Mouse (Mus musculus) forebrain, embryonic 15.5 days (tissue): ENCODE measurements around the gene Olfr615. TPM values are rescaled to one million over a fixed set of nuclear protein-coding genes. Genes with fewer than 3 reads are reported as not detected.

Experiments used
- microRNA-seq: library from miRNA; unstranded; fragments of <30 nt; microRNA quantifications from one replicate; pipeline ENCODE4, GENCODE M21; 2016
- polyA plus RNA-seq: library from polyadenylated mRNA; unstranded; fragments of >200 nt; fragmentation: Nextera tagmentation; extraction: Ambion mirVana; gene quantifications from 2 replicates; pipeline ENCODE4 v1.2.1, GENCODE M21; 2015

Olfr615 gene
- polyA plus RNA-seq, 1 experiment from 2014 or later: not detected

Small RNA genes within 50 kb of the gene (microRNA-seq; reads per million reads assigned to microRNA genes)
- gene Gm26506: not detected

Other genes with a start within 250 kb of the Olfr615 start
- not detected in 2 replicates for gene Olfr597, start 239.8 kb upstream of the Olfr615 start, polyA plus RNA-seq
- gene Olfr598, start 232.5 kb upstream of the Olfr615 start, polyA plus RNA-seq: not detected in 2 replicates
- gene Olfr599, start 220.2 kb upstream of the Olfr615 start, polyA plus RNA-seq: not detected in 2 replicates
- gene Olfr600, start 206.4 kb upstream of the Olfr615 start, polyA plus RNA-seq: not detected in 2 replicates
- gene Olfr601, start 193.4 kb upstream of the Olfr615 start, polyA plus RNA-seq: not detected in 2 replicates
- gene Olfr603, start 169.9 kb upstream of the Olfr615 start, polyA plus RNA-seq: not detected in 2 replicates
- not detected in 2 replicates for gene Usp17lc, start 141.0 kb upstream of the Olfr615 start, polyA plus RNA-seq
- gene Olfr605, start 110.6 kb upstream of the Olfr615 start, polyA plus RNA-seq: not detected in 2 replicates
- not detected in 2 replicates for gene Olfr606, start 107.0 kb upstream of the Olfr615 start, polyA plus RNA-seq
- gene Olfr607, start 91.9 kb upstream of the Olfr615 start, polyA plus RNA-seq: not detected in 2 replicates
- not detected in 2 replicates for gene Olfr608, start 86.2 kb upstream of the Olfr615 start, polyA plus RNA-seq
- not detected in 2 replicates for gene Olfr609, start 58.0 kb upstream of the Olfr615 start, polyA plus RNA-seq
- not detected in 2 replicates for gene Olfr610, start 44.0 kb upstream of the Olfr615 start, polyA plus RNA-seq
- gene Olfr611, start 35.2 kb upstream of the Olfr615 start, polyA plus RNA-seq: not detected in 2 replicates
- gene Olfr612, start 13.4 kb upstream of the Olfr615 start, polyA plus RNA-seq: not detected in 2 replicates
- gene Olfr613, start 8.0 kb upstream of the Olfr615 start, polyA plus RNA-seq: not detected in 2 replicates
- gene Olfr616, start 13.1 kb downstream of the Olfr615 start, polyA plus RNA-seq: not detected in 2 replicates
- gene Olfr617, start 17.0 kb downstream of the Olfr615 start, polyA plus RNA-seq: not detected in 2 replicates
- gene Olfr618, start 34.0 kb downstream of the Olfr615 start, polyA plus RNA-seq: not detected in 2 replicates
- gene Olfr619, start 44.5 kb downstream of the Olfr615 start, polyA plus RNA-seq: not detected in 2 replicates
- not detected in 2 replicates for gene Olfr620, start 56.5 kb downstream of the Olfr615 start, polyA plus RNA-seq
- not detected in 2 replicates for gene Olfr622, start 86.6 kb downstream of the Olfr615 start, polyA plus RNA-seq
- gene Olfr623, start 107.6 kb downstream of the Olfr615 start, polyA plus RNA-seq: not detected in 2 replicates
- not detected in 2 replicates for gene Olfr624, start 115.1 kb downstream of the Olfr615 start, polyA plus RNA-seq
- gene Olfr625-ps1, start 126.6 kb downstream of the Olfr615 start, polyA plus RNA-seq: not detected in 2 replicates
- gene Olfr243, start 158.6 kb downstream of the Olfr615 start, polyA plus RNA-seq: not detected in 2 replicates
- gene Olfr628, start 174.3 kb downstream of the Olfr615 start, polyA plus RNA-seq: not detected in 2 replicates
- not detected in 2 replicates for gene Olfr629, start 188.9 kb downstream of the Olfr615 start, polyA plus RNA-seq
- gene Olfr630, start 201.3 kb downstream of the Olfr615 start, polyA plus RNA-seq: not detected in 2 replicates
- not detected in 2 replicates for gene Olfr69, start 215.5 kb downstream of the Olfr615 start, polyA plus RNA-seq
- gene Olfr68, start 223.6 kb downstream of the Olfr615 start, polyA plus RNA-seq: not detected in 2 replicates
- not detected in 2 replicates for gene Olfr67, start 235.7 kb downstream of the Olfr615 start, polyA plus RNA-seq